Mouse (Mus musculus) naive thymus-derived CD4-positive, alpha-beta T cell, adult 2 months (primary cell): Measurements from ENCODE around the gene Tpx2.
A peak's percentile ranks its signal among the peaks of the same experiment; 100 is the strongest.

Experiments
- DNase-seq: peaks from one replicate; pipeline ENCODE4 v3.0.0-alpha.2; 2011; ENCODE audit warnings: low read depth

Tpx2 gene

GRCm38 (mm10) chr2:152820369-152820768 is 27.4 kb upstream of the Tpx2 start:
- no peak for DNase-seq

GRCm38 (mm10) chr2:152821023-152821422 is 26.7 kb upstream of the Tpx2 start:
- DNase-seq: no peak

- DNase-seq: no peak
Observed at GRCm38 (mm10) chr2:152821566-152821965, 26.2 kb upstream of the Tpx2 start.

GRCm38 (mm10) chr2:152823770-152824169 is 24.0 kb upstream of the Tpx2 start:
- DNase-seq: no peak

- DNase-seq: no peak
Observed at GRCm38 (mm10) chr2:152824438-152825167, 23.2 kb upstream of the Tpx2 start.

GRCm38 (mm10) chr2:152825168-152825697 is 22.5 kb upstream of the Tpx2 start:
- no peak for DNase-seq

GRCm38 (mm10) chr2:152825713-152826112 is 22.1 kb upstream of the Tpx2 start:
- peak; percentile 75 for DNase-seq

- no peak for DNase-seq
Observed at GRCm38 (mm10) chr2:152826481-152826880, 21.3 kb upstream of the Tpx2 start.

- DNase-seq: no peak
Observed at GRCm38 (mm10) chr2:152827321-152828010, 20.3 kb upstream of the Tpx2 start.

GRCm38 (mm10) chr2:152828011-152828370 is 19.8 kb upstream of the Tpx2 start:
- no peak for DNase-seq

- DNase-seq: no peak
Observed at GRCm38 (mm10) chr2:152828532-152828931, 19.2 kb upstream of the Tpx2 start.

GRCm38 (mm10) chr2:152829367-152829881 is 18.3 kb upstream of the Tpx2 start:
- no peak for DNase-seq

- peak; percentile 85 for DNase-seq
Observed at GRCm38 (mm10) chr2:152830021-152830921, 17.5 kb upstream of the Tpx2 start.

- peak; percentile 99 for DNase-seq
Observed at GRCm38 (mm10) chr2:152831019-152831878, 16.5 kb upstream of the Tpx2 start, which contains the start of gene Bcl2l1. Bcl2l1 (minus strand) TSS chr2:152831728.

GRCm38 (mm10) chr2:152839256-152839655 is 8.5 kb upstream of the Tpx2 start:
- no peak for DNase-seq

- DNase-seq: no peak
Observed at GRCm38 (mm10) chr2:152842741-152843140, 5.0 kb upstream of the Tpx2 start.

- DNase-seq: no peak
Observed at GRCm38 (mm10) chr2:152847057-152847814, 528 bp upstream of the Tpx2 start.

- no peak for DNase-seq
Observed at GRCm38 (mm10) chr2:152848466-152848865, 702 bp downstream of the Tpx2 start.

- no peak for DNase-seq
Observed at GRCm38 (mm10) chr2:152859501-152859900, 11.7 kb downstream of the Tpx2 start.

- no peak for DNase-seq
Observed at GRCm38 (mm10) chr2:152861891-152862290, 14.1 kb downstream of the Tpx2 start.
